Mouse (Mus musculus) NIH3T3 (cell line): ENCODE measurements around the gene Txndc17.

Experiments used
- DNase-seq: peaks from one replicate; pipeline ENCODE4 v3.0.0-alpha.2; 2012; ENCODE audit warnings: low read depth

The Txndc17 gene

DNA sequence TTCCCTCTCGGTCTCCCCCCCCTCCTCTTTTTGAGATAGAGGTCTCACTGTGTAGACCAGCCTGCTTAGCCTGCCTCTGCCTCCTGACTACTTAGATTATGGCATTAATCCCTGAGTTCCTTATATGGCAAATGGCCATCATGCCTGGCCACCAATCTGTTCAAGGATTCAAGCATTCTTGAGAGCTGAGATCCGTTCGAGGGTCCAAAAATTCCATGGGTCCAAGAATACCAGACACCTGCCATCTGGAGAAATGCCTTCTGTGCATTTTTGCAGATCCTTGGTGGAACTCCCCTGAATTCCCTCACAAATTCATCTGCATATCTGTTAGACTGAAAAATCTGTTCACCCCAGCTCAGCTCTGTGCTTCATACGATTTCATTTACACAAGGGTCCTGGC lies 16.1 kb downstream of the Txndc17 start:
- no peak for DNase-seq

DNA sequence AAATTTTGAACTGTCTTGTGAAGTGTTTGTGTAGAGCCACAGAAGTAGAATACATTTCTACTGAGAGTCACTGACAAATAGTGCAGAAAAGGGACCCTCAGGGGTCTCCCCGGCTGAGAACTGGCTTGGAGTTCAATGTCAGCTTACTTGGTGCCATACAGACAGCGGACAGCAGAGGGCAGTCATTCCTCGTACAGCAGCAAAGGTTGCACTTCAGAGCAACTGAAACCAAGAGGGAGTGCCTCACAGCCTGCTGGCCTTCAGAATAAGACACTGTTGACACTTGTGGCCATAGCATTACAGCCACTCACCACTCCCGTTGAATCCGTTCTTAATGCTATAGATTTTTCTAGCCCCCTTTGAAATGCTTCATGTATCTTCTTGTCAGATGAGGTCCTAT lies 17.5 kb downstream of the Txndc17 start:
- peak; percentile 86 for DNase-seq

DNA sequence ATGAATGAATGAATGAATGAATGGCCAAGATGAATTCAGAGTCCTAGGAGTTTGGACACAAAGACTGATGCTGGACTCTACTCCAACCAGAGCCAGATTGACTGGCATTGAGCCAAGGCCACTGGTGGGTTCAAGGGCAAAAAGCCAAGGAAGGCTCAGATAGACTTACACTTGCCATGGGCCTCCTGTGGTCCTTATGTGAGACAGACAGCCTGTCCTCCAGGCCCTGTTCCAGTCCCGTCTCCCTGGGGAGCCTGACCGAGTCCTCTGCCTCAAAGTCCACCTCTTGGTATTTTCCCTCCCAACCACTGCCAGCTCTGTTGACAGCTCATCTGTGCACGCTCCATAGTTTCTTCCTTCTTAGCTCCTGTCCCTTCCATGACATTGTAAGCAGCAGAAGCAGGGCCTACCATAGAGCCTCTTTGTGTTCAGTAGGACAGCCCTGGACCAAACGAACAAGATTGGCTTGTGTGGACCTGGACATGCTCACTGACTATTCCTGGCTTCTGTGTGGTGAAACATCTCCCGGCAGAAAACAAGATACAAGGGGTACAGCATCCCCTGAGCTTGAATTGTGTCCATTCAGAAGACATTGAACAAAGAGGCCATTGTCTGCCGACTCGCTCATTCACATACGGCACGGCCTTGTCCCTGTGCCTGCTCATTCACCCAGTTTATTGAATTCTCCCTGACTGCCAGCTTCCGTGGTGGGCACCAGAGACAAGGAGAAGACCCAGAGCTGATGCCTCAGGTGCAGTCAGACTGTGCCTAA lies 18.9 kb downstream of the Txndc17 start:
- no peak for DNase-seq

DNA sequence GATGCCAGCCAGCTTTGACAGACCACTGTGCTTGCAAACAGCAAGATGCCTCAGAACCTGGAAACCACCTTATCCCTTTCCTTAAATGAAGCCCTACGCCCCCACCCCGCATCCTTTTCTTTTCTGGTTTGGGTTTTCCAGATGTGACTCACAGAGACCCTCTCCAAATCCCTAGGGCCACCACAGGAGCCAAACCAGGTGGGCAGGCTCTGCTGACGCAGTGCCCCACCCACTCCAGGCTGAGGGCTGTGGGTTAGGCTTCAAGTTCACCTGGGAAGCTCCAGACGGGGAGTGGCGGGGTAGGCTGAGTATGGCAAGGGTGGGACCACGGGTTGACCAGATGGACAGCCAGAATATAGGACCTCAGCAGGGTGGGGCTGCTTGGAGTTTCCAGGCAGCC lies 19.6 kb downstream of the Txndc17 start:
- DNase-seq = no peak

DNA sequence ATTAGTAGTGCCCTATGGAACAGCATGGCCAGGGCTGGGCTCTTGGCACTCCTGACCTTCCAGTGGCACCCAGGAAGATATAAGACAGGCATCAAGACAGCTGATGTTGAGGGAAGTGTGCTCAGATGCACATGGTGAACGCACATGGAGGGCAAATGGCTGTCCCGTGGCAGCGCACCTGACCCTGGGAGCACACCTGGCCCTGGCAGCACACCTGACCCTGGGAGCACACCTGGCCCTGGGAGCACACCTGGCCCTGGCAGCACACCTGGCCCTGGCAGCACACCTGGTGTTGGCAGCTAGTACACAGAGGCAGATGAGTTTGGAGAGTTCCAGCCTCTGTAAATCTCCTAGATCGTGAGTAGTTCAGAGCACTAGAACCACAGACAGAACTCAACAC lies 21.2 kb downstream of the Txndc17 start:
- no peak for DNase-seq

DNA sequence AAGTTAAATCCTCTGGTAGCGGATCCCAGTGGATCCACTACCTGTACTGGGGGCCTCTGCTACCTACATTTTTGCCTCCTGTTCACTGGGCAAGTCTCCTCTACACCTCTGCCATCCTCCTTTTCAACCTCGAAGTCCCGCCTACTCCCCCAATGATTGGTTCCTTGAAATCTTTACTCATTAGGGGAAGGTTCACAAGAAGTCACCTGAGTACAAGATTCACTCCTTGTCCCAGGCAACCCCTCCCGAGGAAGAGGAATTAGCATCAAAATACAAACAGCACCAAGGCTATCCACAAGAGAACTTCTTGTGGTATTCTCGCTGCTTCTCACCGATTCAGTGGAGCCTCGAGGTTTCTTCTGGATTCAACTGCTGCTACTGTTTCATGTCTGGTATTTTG lies 24.7 kb downstream of the Txndc17 start:
- no peak for DNase-seq

DNA sequence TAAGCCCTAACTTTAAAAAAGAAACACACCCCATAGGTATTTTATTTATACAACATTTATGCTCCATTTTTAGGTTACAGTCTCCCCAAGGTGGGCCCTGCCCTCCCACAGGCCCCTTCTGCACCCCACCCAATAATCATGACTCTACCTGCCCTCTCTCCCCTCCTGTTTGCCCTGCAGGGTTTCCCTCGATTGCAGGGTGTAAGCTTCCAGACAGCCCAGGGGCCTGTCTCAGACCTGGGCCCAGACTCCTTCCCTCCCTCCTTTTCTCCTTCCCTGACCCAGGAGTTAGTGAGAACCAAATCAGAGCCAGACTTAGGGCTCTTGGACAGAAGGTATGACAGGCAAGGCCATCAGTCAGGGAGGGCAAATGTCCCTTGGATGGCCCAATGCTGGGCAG lies 25.6 kb downstream of the Txndc17 start:
- no peak for DNase-seq

DNA sequence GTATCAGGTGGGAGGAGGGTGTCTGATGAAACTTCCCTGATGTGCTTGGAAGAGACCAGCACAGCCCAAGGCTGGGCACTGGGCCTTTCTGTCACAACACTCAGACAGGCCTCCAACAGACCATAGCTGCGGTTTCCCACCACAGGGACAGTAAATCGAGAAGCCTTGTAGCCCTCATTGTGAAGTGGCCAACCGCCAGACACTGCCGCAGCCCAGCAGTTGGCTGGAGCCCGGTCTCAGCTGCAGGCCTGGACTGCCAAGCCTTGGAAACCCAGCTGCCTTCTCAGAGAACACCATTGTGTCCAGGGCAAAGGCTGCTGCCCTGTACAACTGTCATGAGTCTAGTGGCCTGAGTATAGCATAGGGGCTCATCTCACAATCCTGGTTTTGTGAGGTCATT lies 26.7 kb downstream of the Txndc17 start:
- no peak for DNase-seq

DNA sequence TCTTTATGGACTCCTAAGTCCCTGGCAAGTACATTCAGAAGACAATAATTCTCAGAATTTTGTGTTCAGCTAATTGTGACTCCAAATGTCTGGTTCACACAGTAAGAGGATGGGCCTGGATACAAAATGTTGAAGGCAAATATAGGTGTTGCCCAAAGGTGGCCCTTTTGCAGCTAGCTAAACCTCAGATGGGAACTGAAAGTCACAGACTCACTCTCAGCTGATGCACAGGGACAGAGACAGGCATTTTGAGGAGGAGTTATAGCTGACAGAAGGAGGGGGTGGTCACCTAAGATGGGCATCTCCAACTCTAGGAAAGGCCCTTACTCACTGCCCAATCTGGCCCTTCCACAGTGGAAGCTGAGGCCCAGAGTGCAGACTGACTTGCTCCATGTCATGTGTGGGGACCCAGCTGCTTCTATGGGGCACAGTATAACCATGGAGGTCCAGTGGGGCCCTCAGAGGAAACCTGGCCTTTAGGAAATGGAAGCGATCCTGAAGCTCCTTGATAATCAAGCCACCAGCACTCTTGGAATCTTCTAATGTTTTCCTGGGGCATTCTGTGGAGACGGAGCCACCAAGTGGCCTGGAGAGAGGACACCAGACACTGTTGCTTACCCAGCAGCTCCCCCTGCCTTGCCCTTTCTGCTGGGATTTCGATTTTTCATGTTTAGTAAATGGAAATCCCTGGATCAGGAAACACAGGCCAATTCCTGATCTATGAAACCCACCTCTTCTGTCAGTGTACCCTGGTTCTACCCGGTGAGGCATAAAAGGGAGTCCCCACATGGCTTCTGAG lies 32.9 kb downstream of the Txndc17 start:
- no peak for DNase-seq

DNA sequence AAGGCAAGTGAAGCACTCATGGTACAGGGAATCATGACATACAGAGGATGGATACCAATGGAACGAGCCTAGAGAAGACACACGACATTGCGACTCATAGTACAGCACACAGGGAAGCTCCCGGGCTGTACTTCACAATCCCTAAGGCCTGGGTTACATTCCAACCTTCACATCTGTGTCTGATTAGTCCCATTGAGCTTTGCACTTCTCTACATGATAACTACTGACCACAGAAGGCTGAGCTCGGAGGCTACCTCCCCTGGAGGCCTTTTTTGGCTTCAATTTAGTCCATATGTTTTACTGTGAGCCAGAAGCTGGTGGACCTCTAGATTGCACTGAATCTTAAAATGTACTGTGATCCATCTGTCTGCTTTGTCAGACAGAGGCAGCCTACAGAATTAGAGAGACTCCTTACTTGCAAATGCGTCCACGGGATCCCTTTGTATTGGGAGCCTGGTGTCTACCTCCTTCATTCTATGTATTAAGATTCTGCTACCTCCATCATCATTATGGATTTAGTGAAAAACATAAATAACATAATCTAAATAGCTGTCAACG lies 37.9 kb downstream of the Txndc17 start:
- peak; percentile 83 for DNase-seq

DNA sequence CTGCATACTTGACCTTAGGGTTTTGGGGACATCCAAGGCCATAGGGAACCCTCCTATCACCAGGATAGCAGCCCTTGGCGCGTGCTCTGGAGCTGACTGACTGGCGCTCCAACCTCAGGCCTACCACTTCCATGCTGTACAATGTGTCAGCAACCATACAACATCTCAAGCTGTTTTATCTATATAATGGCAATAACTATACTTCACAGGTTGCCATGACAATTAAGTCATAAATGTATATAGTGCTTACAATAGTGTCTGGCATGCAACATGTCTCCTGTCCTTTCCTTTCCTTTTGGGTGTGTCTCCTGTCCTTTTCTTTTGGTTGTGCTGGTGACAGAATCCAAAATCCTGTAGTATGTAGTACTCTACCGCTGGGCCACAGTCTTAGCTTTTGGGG lies 48.3 kb downstream of the Txndc17 start:
- no peak for DNase-seq

DNA sequence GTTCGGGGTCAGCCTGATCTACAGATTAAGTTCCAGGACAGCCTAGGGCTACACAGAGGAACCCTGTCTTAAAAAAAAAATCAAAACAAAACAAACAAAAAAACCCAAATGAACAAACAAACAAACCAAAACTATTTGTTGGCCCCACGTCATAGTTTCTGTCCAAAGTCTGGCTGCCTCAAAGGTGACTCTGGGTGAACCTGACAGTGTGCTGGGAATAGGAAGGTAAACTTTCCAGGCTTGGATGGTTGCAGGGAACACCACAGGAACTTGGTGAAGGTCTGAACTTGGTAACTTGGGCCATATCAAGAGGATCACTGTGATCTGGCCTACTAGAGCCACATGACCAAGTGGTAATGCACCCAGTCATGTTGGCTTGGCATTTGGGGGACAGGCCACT lies 49.1 kb downstream of the Txndc17 start:
- no peak for DNase-seq
